Mouse (Mus musculus): ENCODE results near the gene Cldn19.
"Not testable (repeated sequence)": the region's sequence is repeated elsewhere in the genome, so short reads cannot be mapped to it uniquely, and the experiment has no call there.

Cldn19 gene

GRCm38 (mm10) chr4:119254012-119254618 lies 1.1 kb upstream of the Cldn19 start:
- no peak for DNase-seq

GRCm38 (mm10) chr4:119257083-119257482 lies 1.9 kb downstream of the Cldn19 start:
- DNase-seq, result no peak

GRCm38 (mm10) chr4:119259344-119260254 lies 4.4 kb downstream of the Cldn19 start:
- no peak for DNase-seq

GRCm38 (mm10) chr4:119261087-119261713 lies 6.0 kb downstream of the Cldn19 start:
- DNase-seq, result no peak

GRCm38 (mm10) chr4:119262483-119262882 lies 7.3 kb downstream of the Cldn19 start:
- DNase-seq, result no peak

GRCm38 (mm10) chr4:119263459-119263858 lies 8.2 kb downstream of the Cldn19 start:
- no peak for DNase-seq

- no peak for DNase-seq
These were observed 11.4 kb downstream of the Cldn19 start for GRCm38 (mm10) chr4:119266606-119267005.

GRCm38 (mm10) chr4:119274627-119275026 lies 19.4 kb downstream of the Cldn19 start:
- DNase-seq, result no peak

GRCm38 (mm10) chr4:119275226-119275625 lies 20.0 kb downstream of the Cldn19 start:
- no peak for DNase-seq

GRCm38 (mm10) chr4:119275726-119276125 lies 20.5 kb downstream of the Cldn19 start:
- DNase-seq, result no peak

- not testable (repeated sequence) for DNase-seq
These were observed 23.6 kb downstream of the Cldn19 start for GRCm38 (mm10) chr4:119278784-119279183.

GRCm38 (mm10) chr4:119284861-119285260 lies 29.6 kb downstream of the Cldn19 start:
- no peak for DNase-seq

GRCm38 (mm10) chr4:119285336-119285735 lies 30.1 kb downstream of the Cldn19 start:
- no peak for DNase-seq

- no peak for DNase-seq
These were observed 36.7 kb downstream of the Cldn19 start for GRCm38 (mm10) chr4:119291921-119292320.

GRCm38 (mm10) chr4:119292771-119293573 lies 37.8 kb downstream of the Cldn19 start:
- peak; percentile 40 for DNase-seq

GRCm38 (mm10) chr4:119293574-119294258 lies 38.5 kb downstream of the Cldn19 start:
- peak; percentile 53 for DNase-seq

- peak; percentile 99 for DNase-seq
These were observed 39.4 kb downstream of the Cldn19 start, which contains the start of gene Ybx1 for GRCm38 (mm10) chr4:119294415-119295133. TSS of gene Ybx1 (minus strand) at chr4:119294604.

GRCm38 (mm10) chr4:119295134-119295453 lies 39.9 kb downstream of the Cldn19 start:
- DNase-seq, result no peak

GRCm38 (mm10) chr4:119297361-119297760 lies 42.1 kb downstream of the Cldn19 start:
- no peak for DNase-seq

GRCm38 (mm10) chr4:119300761-119301160 lies 45.5 kb downstream of the Cldn19 start:
- DNase-seq, result no peak

GRCm38 (mm10) chr4:119301777-119302176 lies 46.6 kb downstream of the Cldn19 start:
- DNase-seq, result no peak

GRCm38 (mm10) chr4:119303291-119303690 lies 48.1 kb downstream of the Cldn19 start:
- DNase-seq, result no peak

Data from cerebellum, adult 9-11 months (tissue).